Mouse (Mus musculus) lung, postnatal 0 days (tissue): ENCODE data around the gene Olah.

Experiments
- CTCF ChIP-seq: IDR thresholded peaks from 2 replicates; pipeline ENCODE4 v1.5.1; 2016; ENCODE audit warnings: antibody characterized with exemption, mild to moderate bottlenecking
- EP300 ChIP-seq: IDR thresholded peaks from 2 replicates; pipeline ENCODE4 v1.6.1; 2016; ENCODE audit warnings: antibody characterized with exemption, mild to moderate bottlenecking, control low read depth

DNA sequence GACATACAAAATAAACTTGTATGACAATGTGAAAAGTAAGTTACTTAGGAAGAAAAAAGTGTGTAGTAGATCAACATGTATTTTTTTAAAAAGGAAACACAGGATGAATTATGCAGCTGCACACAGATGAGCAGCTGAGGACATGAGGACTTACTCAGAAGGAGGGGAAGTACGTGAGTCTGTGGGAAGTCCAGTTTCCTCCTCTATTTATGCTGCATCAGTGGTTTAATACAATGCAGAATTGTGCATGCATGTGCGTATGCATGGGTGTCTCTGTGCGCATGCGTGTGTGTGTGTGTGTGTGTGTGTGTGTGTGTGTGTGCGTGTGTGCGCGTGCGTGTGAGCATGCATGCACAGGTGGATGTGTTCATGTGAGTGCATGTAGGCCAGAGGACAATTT is 41.2 kb downstream of the Olah start:
- TF ChIP-seq CTCF (no peak), EP300 (no peak)
